Mouse (Mus musculus): ENCODE data around the gene Bend5. TPM values are rescaled to one million over a fixed set of nuclear protein-coding genes. Genes with fewer than 3 reads are reported as not detected.

Bend5 gene
- polyA plus RNA-seq, 1 experiment: 0.07 TPM

- TF ChIP-seq FLI1 (IDR thresholded peaks at IDR 0.05; ENCODE audit: low read length): no peak
- TF ChIP-seq GATA1 (IDR thresholded peaks at IDR 0.05; ENCODE audit: borderline replicate concordance, low read length): no peak
- H3K9me3 ChIP-seq: peaks cover 15% of the 10 kb centered on the region; the same call in 1 of the 2 replicates
- H3K27me3 ChIP-seq (replicated peaks): no peaks in the 10 kb centered on the region
- H3K4me1 ChIP-seq: no peaks in the 10 kb centered on the region
- no peak overlapping the region for H3K4me3 ChIP-seq (replicated peaks)
- no peaks in the 10 kb centered on the region for H3K36me3 ChIP-seq (replicated peaks; ENCODE audit: low read length)
Measured at GRCm38 (mm10) chr4:111473014-111473413, 58.2 kb downstream of the Bend5 start.

GRCm38 (mm10) chr4:111475374-111475971 is 60.7 kb downstream of the Bend5 start:
- TF ChIP-seq GATA1 (IDR thresholded peaks at IDR 0.05; ENCODE audit: borderline replicate concordance, low read length) (no peak), FLI1 (IDR thresholded peaks at IDR 0.05; ENCODE audit: low read length) (no peak)
- Histone ChIP-seq H3K9me3 (peaks cover 8% of the 10 kb centered on the region; the same call in 1 of the 2 replicates), H3K27me3 (replicated peaks) (peaks cover 2% of the 10 kb centered on the region), H3K36me3 (replicated peaks; ENCODE audit: low read length) (no peaks in the 10 kb centered on the region), H3K4me1 (no peaks in the 10 kb centered on the region), H3K4me3 (replicated peaks) (no peak overlapping the region)

GRCm38 (mm10) chr4:111477507-111477906 is 62.7 kb downstream of the Bend5 start:
- no peak for TF ChIP-seq FLI1 (IDR thresholded peaks at IDR 0.05; ENCODE audit: low read length)
- no peak for TF ChIP-seq GATA1 (IDR thresholded peaks at IDR 0.05; ENCODE audit: borderline replicate concordance, low read length)
- Histone ChIP-seq H3K4me3 (replicated peaks) (no peak overlapping the region), H3K4me1 (no peaks in the 10 kb centered on the region), H3K27me3 (replicated peaks) (peaks cover 2% of the 10 kb centered on the region), H3K9me3 (peaks cover 8% of the 10 kb centered on the region; the same call in 1 of the 2 replicates), H3K36me3 (replicated peaks; ENCODE audit: low read length) (no peaks in the 10 kb centered on the region)

GRCm38 (mm10) chr4:111483499-111483898 is 68.7 kb downstream of the Bend5 start:
- no peak for TF ChIP-seq GATA1 (IDR thresholded peaks at IDR 0.05; ENCODE audit: borderline replicate concordance, low read length)
- TF ChIP-seq FLI1 (IDR thresholded peaks at IDR 0.05; ENCODE audit: low read length): no peak
- Histone ChIP-seq H3K27me3 (replicated peaks) (peaks cover 2% of the 10 kb centered on the region), H3K4me3 (replicated peaks) (no peak overlapping the region), H3K36me3 (replicated peaks; ENCODE audit: low read length) (no peaks in the 10 kb centered on the region), H3K4me1 (no peaks in the 10 kb centered on the region), H3K9me3 (no peaks in the 10 kb centered on the region; the same call in 1 of the 2 replicates)

- TF ChIP-seq GATA1 (IDR thresholded peaks at IDR 0.05; ENCODE audit: borderline replicate concordance, low read length): no peak
- no peak for TF ChIP-seq FLI1 (IDR thresholded peaks at IDR 0.05; ENCODE audit: low read length)
Measured at GRCm38 (mm10) chr4:111485189-111485588, 70.4 kb downstream of the Bend5 start.

GRCm38 (mm10) chr4:111486187-111486586 is 71.4 kb downstream of the Bend5 start:
- Histone ChIP-seq H3K27me3 (replicated peaks) (no peaks in the 10 kb centered on the region), H3K4me3 (replicated peaks) (no peak overlapping the region), H3K36me3 (replicated peaks; ENCODE audit: low read length) (no peaks in the 10 kb centered on the region), H3K9me3 (no peaks in the 10 kb centered on the region), H3K4me1 (no peaks in the 10 kb centered on the region)
- no peak for TF ChIP-seq FLI1 (IDR thresholded peaks at IDR 0.05; ENCODE audit: low read length)
- no peak for TF ChIP-seq GATA1 (IDR thresholded peaks at IDR 0.05; ENCODE audit: borderline replicate concordance, low read length)

More at GRCm38 (mm10) chr4:111485189-111485588, 70.4 kb downstream of the Bend5 start:
- Histone ChIP-seq H3K9me3 (no peaks in the 10 kb centered on the region), H3K4me1 (no peaks in the 10 kb centered on the region), H3K27me3 (replicated peaks) (no peaks in the 10 kb centered on the region), H3K36me3 (replicated peaks; ENCODE audit: low read length) (no peaks in the 10 kb centered on the region), H3K4me3 (replicated peaks) (no peak overlapping the region)

GRCm38 (mm10) chr4:111487233-111487843 is 72.5 kb downstream of the Bend5 start:
- Histone ChIP-seq H3K4me1 (no peaks in the 10 kb centered on the region), H3K4me3 (replicated peaks) (no peak overlapping the region), H3K36me3 (replicated peaks; ENCODE audit: low read length) (no peaks in the 10 kb centered on the region), H3K9me3 (no peaks in the 10 kb centered on the region), H3K27me3 (replicated peaks) (no peaks in the 10 kb centered on the region)
- no peak for TF ChIP-seq GATA1 (IDR thresholded peaks at IDR 0.05; ENCODE audit: borderline replicate concordance, low read length)

GRCm38 (mm10) chr4:111493750-111494404 is 79.1 kb downstream of the Bend5 start:
- no peaks in the 10 kb centered on the region for H3K9me3 ChIP-seq
- TF ChIP-seq FLI1 (IDR thresholded peaks at IDR 0.05; ENCODE audit: low read length) (no peak), GATA1 (IDR thresholded peaks at IDR 0.05; ENCODE audit: borderline replicate concordance, low read length) (no peak)
- H3K36me3 ChIP-seq (replicated peaks; ENCODE audit: low read length): no peaks in the 10 kb centered on the region
- H3K27me3 ChIP-seq (replicated peaks): no peaks in the 10 kb centered on the region
- no peak overlapping the region for H3K4me3 ChIP-seq (replicated peaks)
- no peaks in the 10 kb centered on the region for H3K4me1 ChIP-seq

GRCm38 (mm10) chr4:111495949-111496348 is 81.1 kb downstream of the Bend5 start:
- Histone ChIP-seq H3K4me3 (replicated peaks) (no peak overlapping the region), H3K27me3 (replicated peaks) (no peaks in the 10 kb centered on the region), H3K4me1 (no peaks in the 10 kb centered on the region), H3K9me3 (no peaks in the 10 kb centered on the region), H3K36me3 (replicated peaks; ENCODE audit: low read length) (no peaks in the 10 kb centered on the region)
- no peak for TF ChIP-seq FLI1 (IDR thresholded peaks at IDR 0.05; ENCODE audit: low read length)
- TF ChIP-seq GATA1 (IDR thresholded peaks at IDR 0.05; ENCODE audit: borderline replicate concordance, low read length): no peak

GRCm38 (mm10) chr4:111498751-111499150 is 83.9 kb downstream of the Bend5 start:
- no peak for TF ChIP-seq FLI1 (IDR thresholded peaks at IDR 0.05; ENCODE audit: low read length)
- TF ChIP-seq GATA1 (IDR thresholded peaks at IDR 0.05; ENCODE audit: borderline replicate concordance, low read length): no peak
- H3K27me3 ChIP-seq (replicated peaks): no peaks in the 10 kb centered on the region
- no peaks in the 10 kb centered on the region for H3K9me3 ChIP-seq
- H3K4me1 ChIP-seq: no peaks in the 10 kb centered on the region
- no peak overlapping the region for H3K4me3 ChIP-seq (replicated peaks)
- no peaks in the 10 kb centered on the region for H3K36me3 ChIP-seq (replicated peaks; ENCODE audit: low read length)
